Mouse (Mus musculus) CH12.LX (cell line): ENCODE measurements around the gene Ptprr.

ENCODE experiments used
- CHD1 ChIP-seq: IDR thresholded peaks from 2 replicates; pipeline ENCODE4 v1.6.1; 2012; ENCODE audit warnings: low read depth, low read length, improper control_type of control experiment, inconsistent platforms
- CTCF ChIP-seq, 2 experiments: IDR thresholded peaks in 1 of 2; conservative IDR thresholded peaks in 1 of 2; 2 replicates each; pipeline ENCODE4 v1.5.1; 2011 to 2012; ENCODE audit warnings: low read depth in 2 of 2, low read length in 2 of 2, improper control_type of control experiment in 1 of 2, inconsistent platforms in 1 of 2, mild to moderate bottlenecking in 1 of 2, moderate library complexity in 1 of 2
- ELF1 ChIP-seq: IDR thresholded peaks from 2 replicates; pipeline ENCODE4 v1.6.1; 2014; ENCODE audit warnings: low read depth, mild to moderate bottlenecking, inconsistent platforms, low read length, improper control_type of control experiment
- EP300 ChIP-seq: IDR thresholded peaks from 2 replicates; pipeline ENCODE4 v1.6.1; 2011; ENCODE audit warnings: low read length, improper control_type of control experiment
- ETS1 ChIP-seq: conservative IDR thresholded peaks from 2 replicates; pipeline ENCODE4 v1.6.1; 2012; ENCODE audit warnings: low read depth, mild to moderate bottlenecking, inconsistent platforms, low read length, improper control_type of control experiment, moderate library complexity
- JUND ChIP-seq: conservative IDR thresholded peaks from 2 replicates; pipeline ENCODE4 v1.6.1; 2011; ENCODE audit warnings: low read depth, low read length, improper control_type of control experiment
- MAFK ChIP-seq: IDR thresholded peaks from 2 replicates; pipeline ENCODE4 v1.6.1; 2011; ENCODE audit warnings: low read length, improper control_type of control experiment; ENCODE audit not compliant: insufficient replicate concordance
- MAX ChIP-seq: IDR thresholded peaks from 2 replicates; pipeline ENCODE4 v1.6.1; 2011; ENCODE audit warnings: low read length, improper control_type of control experiment
- MAZ ChIP-seq: IDR thresholded peaks from 2 replicates; pipeline ENCODE4 v1.6.1; 2012; ENCODE audit warnings: low read depth, mild to moderate bottlenecking, inconsistent platforms, low read length, improper control_type of control experiment, moderate library complexity
- MXI1 ChIP-seq: IDR thresholded peaks from 2 replicates; pipeline ENCODE4 v1.6.1; 2011; ENCODE audit warnings: mild to moderate bottlenecking, low read depth, low read length, improper control_type of control experiment
- POLR2A ChIP-seq: IDR thresholded peaks from 2 replicates; pipeline ENCODE4 v1.6.1; 2011; ENCODE audit warnings: low read depth, mild to moderate bottlenecking, improper control_type of control experiment, low read length
- UBTF ChIP-seq: IDR thresholded peaks from 2 replicates; pipeline ENCODE4 v1.6.1; 2012; ENCODE audit warnings: low read depth, mild to moderate bottlenecking, inconsistent platforms, low read length, improper control_type of control experiment, moderate library complexity
- USF1 ChIP-seq: IDR thresholded peaks from 2 replicates; pipeline ENCODE4 v1.6.1; 2014; ENCODE audit warnings: low read depth, mild to moderate bottlenecking, inconsistent platforms, low read length, improper control_type of control experiment
- USF2 ChIP-seq: conservative IDR thresholded peaks from 2 replicates; pipeline ENCODE4 v1.6.1; 2011; ENCODE audit warnings: low read depth, low read length, improper control_type of control experiment

DNA sequence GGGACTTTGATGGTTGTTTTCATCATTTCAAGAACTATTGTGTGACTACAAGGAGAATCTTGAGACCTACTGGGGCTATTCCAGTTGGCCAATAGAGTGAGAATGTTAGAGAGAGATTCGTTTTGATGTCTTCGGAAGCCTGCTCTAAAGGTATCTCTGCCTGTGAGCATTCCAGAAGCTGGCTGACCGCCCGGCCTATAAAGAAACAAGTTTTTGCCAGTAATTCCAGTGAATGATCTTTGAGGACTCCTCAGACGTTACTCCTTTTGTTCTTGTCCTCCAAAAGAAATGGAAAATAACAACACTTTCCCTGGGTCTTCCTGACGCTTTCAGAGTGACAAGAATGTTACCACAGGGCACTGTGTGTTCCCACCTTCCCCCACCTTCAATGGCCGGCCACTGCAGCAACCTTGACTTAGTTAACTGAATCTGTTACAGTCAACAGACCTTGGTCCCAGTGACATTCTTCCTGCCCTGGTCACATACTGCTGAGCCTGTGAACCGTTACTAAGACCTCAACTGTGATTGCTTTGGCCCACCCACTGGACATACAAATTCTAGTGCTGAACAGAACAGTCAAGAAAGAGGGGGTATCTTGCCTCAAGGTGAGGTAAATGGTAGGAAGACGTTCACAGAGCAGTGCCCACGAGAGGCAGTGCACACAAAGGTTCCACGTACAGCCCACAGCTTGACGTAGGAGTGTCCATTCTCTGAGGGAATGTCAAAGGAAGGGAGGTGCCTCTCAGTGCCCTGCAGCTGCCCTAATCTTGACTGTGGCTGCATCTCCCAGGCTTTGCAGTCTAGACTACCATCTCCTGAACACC, 252.8 kb downstream of the Ptprr start:
- TF ChIP-seq EP300 (no peak), JUND (no peak), CTCF (conservative IDR thresholded peaks at IDR 0.05 in 1 of 2, IDR thresholded peaks at IDR 0.05 in 1 of 2; ENCODE audit: low read depth in 2 of 2, low read length in 2 of 2) (no peak), MAX (no peak), MAFK (no peak), POLR2A (no peak), ETS1 (no peak), CHD1 (no peak), USF2 (no peak), MXI1 (no peak), USF1 (no peak), ELF1 (no peak), UBTF (no peak), MAZ (no peak)
